Mouse (Mus musculus) neural tube, embryonic 12.5 days (tissue): ENCODE results near the gene Slc39a11. TPM values are rescaled to one million over a fixed set of nuclear protein-coding genes. Genes with fewer than 3 reads are reported as not detected.

Source experiments
- ATAC-seq: fragments of 200-750 bp; cut with Nextera tagmentation; 2 replicates; pipeline ENCODE4 v1.8.0; 2017; ENCODE audit warnings: low read depth, mild to moderate bottlenecking, moderate TSS enrichment, moderate library complexity; ENCODE audit not compliant: low FRiP score
- H3K27ac ChIP-seq: fragments of 300-500 bp; sonication (generic); 2 replicates; pipeline ENCODE4 v1.5.1; 2016
- H3K27me3 ChIP-seq: fragments of 300-500 bp; sonication (generic); replicated peaks from 2 replicates; pipeline ENCODE4 v1.6.1; 2016; ENCODE audit warnings: mild to moderate bottlenecking
- H3K36me3 ChIP-seq: fragments of 300-500 bp; sonication (generic); 2 replicates; pipeline ENCODE4 v1.6.1; 2016; ENCODE audit warnings: mild to moderate bottlenecking
- H3K4me1 ChIP-seq: fragments of 300-500 bp; sonication (generic); 2 replicates; pipeline ENCODE4 v1.6.1; 2016
- H3K4me2 ChIP-seq: fragments of 300-500 bp; sonication (generic); replicated peaks from 2 replicates; pipeline ENCODE4 v1.6.1; 2016; ENCODE audit warnings: mild to moderate bottlenecking
- H3K4me3 ChIP-seq: fragments of 300-500 bp; sonication (generic); 2 replicates; pipeline ENCODE4 v1.5.1; 2016
- H3K9ac ChIP-seq: fragments of 300-500 bp; sonication (generic); 2 replicates; pipeline ENCODE4 v1.6.1; 2016; ENCODE audit warnings: mild to moderate bottlenecking
- H3K9me3 ChIP-seq: fragments of 300-500 bp; sonication (generic); 2 replicates; pipeline ENCODE4 v1.6.1; 2016; ENCODE audit warnings: mild to moderate bottlenecking
- WGBS: fragments of 180-500 bp; shearing (Covaris S2); methylation state at CpG from one replicate; pipeline ENCODE4 v1.1.7; 2016; 5-methylcytosine and 5-hydroxymethylcytosine counted together
- polyA plus RNA-seq: library from polyadenylated mRNA; unstranded; fragments of >200 nt; fragmentation: Nextera tagmentation; extraction: Ambion mirVana; gene quantifications from 2 replicates; pipeline ENCODE4 v1.2.1, GENCODE M21; 2016

Slc39a11 gene
- polyA plus RNA-seq, result 26.1 and 26.7 TPM in 2 replicates

GRCm38 (mm10) chr11:113649353-113650210 lies at the start of gene Slc39a11:
Gene Slc39a11, minus strand, starts transcription at chr11:113650079.
- H3K27me3 ChIP-seq, result no peaks in the 10 kb centered on the region
- peak within 1 kb of the TSS; percentile 73 for H3K4me2 ChIP-seq
- peak within 1 kb of the TSS; percentile 73 for H3K27ac ChIP-seq
- peak; percentile 86 for ATAC-seq
- H3K4me3 ChIP-seq, result peak within 1 kb of the TSS; percentile 97
- peaks cover 31% of the 10 kb centered on the region for H3K36me3 ChIP-seq
- no peaks in the 10 kb centered on the region for H3K9me3 ChIP-seq
- H3K4me1 ChIP-seq, result peaks cover 27% of the 10 kb centered on the region
- under 1% methylated on average over 80 of the region's 91 CpGs for WGBS
- H3K9ac ChIP-seq, result peak within 1 kb of the TSS; percentile 92

GRCm38 (mm10) chr11:113699643-113700042 lies 49.8 kb upstream of the Slc39a11 start:
- H3K27me3 ChIP-seq, result no peaks in the 10 kb centered on the region
- H3K4me2 ChIP-seq, result no peak overlapping the region
- no peaks in the 10 kb centered on the region for H3K9me3 ChIP-seq
- H3K9ac ChIP-seq, result no peak overlapping the region
- WGBS, result 92% methylated on average over 7 of the region's 7 CpGs
- peaks cover 41% of the 10 kb centered on the region for H3K36me3 ChIP-seq
- H3K4me1 ChIP-seq, result peaks cover 3% of the 10 kb centered on the region; the same call in 1 of the 2 replicates
- no peak overlapping the region for H3K27ac ChIP-seq
- H3K4me3 ChIP-seq, result no peak overlapping the region
- no peak for ATAC-seq

- WGBS, result 82% methylated on average over 12 of the region's 12 CpGs
- Histone ChIP-seq H3K27ac (no peak overlapping the region), H3K9me3 (no peaks in the 10 kb centered on the region), H3K36me3 (peaks cover 56% of the 10 kb centered on the region), H3K4me1 (peaks cover 3% of the 10 kb centered on the region; the same call in 1 of the 2 replicates), H3K4me3 (no peak overlapping the region), H3K9ac (no peak overlapping the region), H3K4me2 (no peak overlapping the region), H3K27me3 (no peaks in the 10 kb centered on the region)
- no peak for ATAC-seq
Measured at GRCm38 (mm10) chr11:113698013-113698545, 48.2 kb upstream of the Slc39a11 start.

GRCm38 (mm10) chr11:113697571-113697970 lies 47.7 kb upstream of the Slc39a11 start:
- no peak for ATAC-seq
- H3K36me3 ChIP-seq, result peaks cover 61% of the 10 kb centered on the region
- no peak overlapping the region for H3K27ac ChIP-seq
- no peaks in the 10 kb centered on the region for H3K9me3 ChIP-seq
- H3K4me3 ChIP-seq, result no peak overlapping the region
- 82% methylated on average over 5 of the region's 5 CpGs for WGBS
- H3K27me3 ChIP-seq, result no peaks in the 10 kb centered on the region
- H3K4me1 ChIP-seq, result peaks cover 3% of the 10 kb centered on the region; the same call in 1 of the 2 replicates
- H3K9ac ChIP-seq, result no peak overlapping the region
- H3K4me2 ChIP-seq, result no peak overlapping the region

GRCm38 (mm10) chr11:113691851-113692250 lies 42.0 kb upstream of the Slc39a11 start:
- no peak overlapping the region for H3K9ac ChIP-seq
- H3K9me3 ChIP-seq, result no peaks in the 10 kb centered on the region
- no peak overlapping the region for H3K4me3 ChIP-seq
- no peak for ATAC-seq
- peaks cover 87% of the 10 kb centered on the region for H3K36me3 ChIP-seq
- no peaks in the 10 kb centered on the region for H3K27me3 ChIP-seq
- H3K27ac ChIP-seq, result no peak overlapping the region
- 82% methylated on average over 3 of the region's 3 CpGs for WGBS
- peaks cover 3% of the 10 kb centered on the region for H3K4me1 ChIP-seq
- H3K4me2 ChIP-seq, result no peak overlapping the region

GRCm38 (mm10) chr11:113691318-113691717 lies 41.4 kb upstream of the Slc39a11 start:
- ATAC-seq, result no peak
- no peak overlapping the region for H3K9ac ChIP-seq
- H3K4me1 ChIP-seq, result peaks cover 8% of the 10 kb centered on the region
- WGBS, result 92% methylated on average over 5 of the region's 5 CpGs
- no peak overlapping the region for H3K27ac ChIP-seq
- no peak overlapping the region for H3K4me2 ChIP-seq
- peaks cover 82% of the 10 kb centered on the region for H3K36me3 ChIP-seq
- H3K27me3 ChIP-seq, result no peaks in the 10 kb centered on the region
- no peaks in the 10 kb centered on the region for H3K9me3 ChIP-seq
- no peak overlapping the region for H3K4me3 ChIP-seq

- H3K9me3 ChIP-seq, result no peaks in the 10 kb centered on the region
- ATAC-seq, result no peak
- peaks cover 74% of the 10 kb centered on the region for H3K36me3 ChIP-seq
- no peaks in the 10 kb centered on the region for H3K27me3 ChIP-seq
- no peak overlapping the region for H3K4me3 ChIP-seq
- peaks cover 12% of the 10 kb centered on the region for H3K4me1 ChIP-seq
- 92% methylated on average over 12 of the region's 12 CpGs for WGBS
- no peak overlapping the region for H3K9ac ChIP-seq
- no peak overlapping the region for H3K27ac ChIP-seq
- H3K4me2 ChIP-seq, result no peak overlapping the region
Measured at GRCm38 (mm10) chr11:113690506-113690905, 40.6 kb upstream of the Slc39a11 start.

- no peaks in the 10 kb centered on the region for H3K9me3 ChIP-seq
- no peak overlapping the region for H3K9ac ChIP-seq
- no peak overlapping the region for H3K4me3 ChIP-seq
- no peak overlapping the region for H3K27ac ChIP-seq
- 31% methylated on average over 2 of the region's 2 CpGs for WGBS
- peak overlapping the region; percentile 19; the same call in 1 of the 2 replicates for H3K4me2 ChIP-seq
- no peak for ATAC-seq
- no peaks in the 10 kb centered on the region for H3K27me3 ChIP-seq
- H3K4me1 ChIP-seq, result peaks cover 33% of the 10 kb centered on the region
- H3K36me3 ChIP-seq, result peaks cover 40% of the 10 kb centered on the region
Measured at GRCm38 (mm10) chr11:113687031-113687430, 37.2 kb upstream of the Slc39a11 start.

- Histone ChIP-seq H3K4me1 (peaks cover 40% of the 10 kb centered on the region), H3K4me2 (peak overlapping the region; percentile 90), H3K27me3 (no peaks in the 10 kb centered on the region), H3K36me3 (peaks cover 22% of the 10 kb centered on the region), H3K9me3 (no peaks in the 10 kb centered on the region), H3K4me3 (peak overlapping the region; percentile 87), H3K9ac (peak overlapping the region; percentile 73), H3K27ac (no peak overlapping the region)
- WGBS, result 45% methylated on average over 24 of the region's 25 CpGs
- ATAC-seq, result no peak
Measured at GRCm38 (mm10) chr11:113684707-113685426, 35.0 kb upstream of the Slc39a11 start.

- no peaks in the 10 kb centered on the region for H3K9me3 ChIP-seq
- peak within 1 kb of the TSS; percentile 79 for H3K27ac ChIP-seq
- H3K4me2 ChIP-seq, result peak within 1 kb of the TSS; percentile 90
- peak; percentile 94 for ATAC-seq
- H3K36me3 ChIP-seq, result peaks cover 15% of the 10 kb centered on the region
- peaks cover 40% of the 10 kb centered on the region for H3K4me1 ChIP-seq
- H3K9ac ChIP-seq, result peak within 1 kb of the TSS; percentile 81
- under 1% methylated on average over 70 of the region's 73 CpGs for WGBS
- no peaks in the 10 kb centered on the region for H3K27me3 ChIP-seq
- H3K4me3 ChIP-seq, result peak within 1 kb of the TSS; percentile 87
Measured at GRCm38 (mm10) chr11:113683957-113684706, 34.3 kb upstream of the Slc39a11 start, which contains the start of the genes Fam104a and D11Wsu47e. Gene Fam104a, minus strand, starts transcription at chr11:113684155. Gene D11Wsu47e, plus strand, starts transcription at chr11:113684412.

GRCm38 (mm10) chr11:113683627-113683956 lies 33.7 kb upstream of the Slc39a11 start:
- WGBS, result under 1% methylated on average over 37 of the region's 38 CpGs
- Histone ChIP-seq H3K9ac (peak overlapping the region; percentile 81), H3K36me3 (peaks cover 9% of the 10 kb centered on the region), H3K4me1 (peaks cover 41% of the 10 kb centered on the region), H3K9me3 (no peaks in the 10 kb centered on the region), H3K27ac (peak overlapping the region; percentile 79), H3K4me3 (peak overlapping the region; percentile 87), H3K4me2 (peak overlapping the region; percentile 90), H3K27me3 (no peaks in the 10 kb centered on the region)
- peak; percentile 65; the same call in 1 of the 2 replicates for ATAC-seq
